Mouse (Mus musculus): ENCODE measurements around the gene Sox30. TPM values are rescaled to one million over a fixed set of nuclear protein-coding genes. Genes with fewer than 3 reads are reported as not detected.
"Not testable (repeated sequence)": the region's sequence is repeated elsewhere in the genome, so short reads cannot be mapped to it uniquely, and the experiment has no call there.

The Sox30 gene
- polyA plus RNA-seq, 2 experiments = 0.45 to 0.54 TPM

- no peaks in the 10 kb centered on the region for H3K27me3 ChIP-seq (ENCODE audit: control insufficient read depth, insufficient read depth, low read length)
- no peaks in the 10 kb centered on the region for H3K36me3 ChIP-seq (ENCODE audit: control insufficient read depth, insufficient read depth, low read length)
- no peaks in the 10 kb centered on the region for H3K9me3 ChIP-seq (ENCODE audit: control insufficient read depth, low read length)
- H3K4me2 ChIP-seq (replicated peaks; ENCODE audit: low read depth, low read length, severe bottlenecking) = no peak overlapping the region
- no peak overlapping the region for H3K9ac ChIP-seq (ENCODE audit: low read depth, low read length, severe bottlenecking)
- H3K4me3 ChIP-seq (replicated peaks; ENCODE audit: low read length) = no peak overlapping the region
- no peak overlapping the region for H3K27ac ChIP-seq (replicated peaks; ENCODE audit: low read depth, low read length)
- no peaks in the 10 kb centered on the region for H3K4me1 ChIP-seq (ENCODE audit: control insufficient read depth, insufficient read depth, low read length)
- ATAC-seq (ENCODE audit: low FRiP score, low read depth) (no peak), DNase-seq (ENCODE audit: low spot score) (no peak)
- TF ChIP-seq POLR2A (IDR thresholded peaks at IDR 0.05; ENCODE audit: borderline replicate concordance, extremely low read depth, insufficient read depth, insufficient read length) = no peak
- WGBS = 85% methylated on average over 5 of the region's 5 CpGs
Observed at GRCm38 (mm10) chr11:46044781-46045180, 64.7 kb downstream of the Sox30 start.

DNA sequence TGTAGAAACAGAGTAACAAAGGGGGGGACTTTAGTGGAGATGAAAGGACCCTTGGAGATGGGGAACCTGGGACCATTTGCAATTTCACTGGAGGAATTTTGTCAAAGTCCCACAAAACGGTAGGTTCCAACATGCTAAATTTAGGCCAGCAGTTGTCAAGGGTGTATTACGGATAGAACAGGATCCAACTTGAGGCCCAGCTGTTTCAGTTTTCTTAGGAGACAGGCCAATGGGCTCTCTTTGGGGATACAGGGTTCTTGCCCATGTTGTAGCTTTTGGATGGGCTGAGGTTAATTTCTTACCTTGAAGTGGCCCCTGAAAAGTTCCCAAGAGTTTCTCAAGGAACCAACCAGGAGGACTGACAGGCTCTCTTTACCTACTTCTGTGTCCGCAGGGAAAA, 67.2 kb downstream of the Sox30 start:
- Histone ChIP-seq H3K4me2 (replicated peaks; ENCODE audit: low read depth, low read length, severe bottlenecking) (no peak overlapping the region), H3K4me1 (ENCODE audit: control insufficient read depth, insufficient read depth, low read length) (no peaks in the 10 kb centered on the region), H3K27me3 (ENCODE audit: control insufficient read depth, insufficient read depth, low read length) (no peaks in the 10 kb centered on the region), H3K36me3 (ENCODE audit: control insufficient read depth, insufficient read depth, low read length) (no peaks in the 10 kb centered on the region), H3K9me3 (ENCODE audit: control insufficient read depth, low read length) (no peaks in the 10 kb centered on the region), H3K4me3 (replicated peaks; ENCODE audit: low read length) (no peak overlapping the region), H3K27ac (replicated peaks; ENCODE audit: low read depth, low read length) (no peak overlapping the region), H3K9ac (ENCODE audit: low read depth, low read length, severe bottlenecking) (no peak overlapping the region)
- DNase-seq (ENCODE audit: low spot score) (no peak), ATAC-seq (ENCODE audit: low FRiP score, low read depth) (no peak)
- 79% methylated on average over 3 of the region's 3 CpGs for WGBS
- no peak for TF ChIP-seq POLR2A (IDR thresholded peaks at IDR 0.05; ENCODE audit: borderline replicate concordance, extremely low read depth, insufficient read depth, insufficient read length)

DNA sequence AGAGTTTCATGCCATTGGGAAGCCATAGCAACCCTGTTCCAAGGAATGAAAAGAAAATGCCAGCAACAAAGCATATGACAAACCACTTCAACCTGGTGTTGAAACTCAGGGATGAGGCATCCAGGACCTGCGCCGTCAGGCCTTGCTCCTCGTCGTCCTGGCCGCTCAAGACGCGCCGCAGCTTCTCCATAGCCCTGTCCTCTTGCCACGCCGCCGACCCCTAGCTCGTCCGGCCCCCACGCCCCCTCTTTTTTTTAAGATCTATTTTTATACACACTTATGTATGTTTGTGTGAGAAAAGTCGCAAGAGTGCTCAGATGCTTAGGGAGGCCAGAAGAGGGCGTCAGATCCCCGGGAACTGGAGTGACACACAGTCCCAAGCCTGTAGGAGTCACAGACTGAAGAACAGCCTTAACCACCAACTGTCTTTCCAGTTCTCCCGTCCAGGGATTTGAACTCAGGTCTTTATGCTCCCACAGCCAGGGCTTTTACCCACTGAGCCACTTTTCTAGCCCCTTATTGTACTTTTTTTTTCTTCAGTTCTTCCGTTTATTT, 72.1 kb downstream of the Sox30 start, which contains the start of gene Gm12166:
Gm12166 (minus strand) TSS at position 217 of the 555 bp plus-strand sequence.
- not testable (repeated sequence) for H3K4me1 ChIP-seq (ENCODE audit: control insufficient read depth, insufficient read depth, low read length); H3K36me3 ChIP-seq (ENCODE audit: control insufficient read depth, insufficient read depth, low read length); DNase-seq (ENCODE audit: low spot score); H3K9ac ChIP-seq (ENCODE audit: low read depth, low read length, severe bottlenecking); H3K9me3 ChIP-seq (ENCODE audit: control insufficient read depth, low read length); ATAC-seq (ENCODE audit: low FRiP score, low read depth); H3K27me3 ChIP-seq (ENCODE audit: control insufficient read depth, insufficient read depth, low read length); H3K4me2 ChIP-seq (replicated peaks; ENCODE audit: low read depth, low read length, severe bottlenecking); H3K4me3 ChIP-seq (replicated peaks; ENCODE audit: low read length); H3K27ac ChIP-seq (replicated peaks; ENCODE audit: low read depth, low read length)
- 40% methylated on average over 19 of the region's 19 CpGs for WGBS

DNA sequence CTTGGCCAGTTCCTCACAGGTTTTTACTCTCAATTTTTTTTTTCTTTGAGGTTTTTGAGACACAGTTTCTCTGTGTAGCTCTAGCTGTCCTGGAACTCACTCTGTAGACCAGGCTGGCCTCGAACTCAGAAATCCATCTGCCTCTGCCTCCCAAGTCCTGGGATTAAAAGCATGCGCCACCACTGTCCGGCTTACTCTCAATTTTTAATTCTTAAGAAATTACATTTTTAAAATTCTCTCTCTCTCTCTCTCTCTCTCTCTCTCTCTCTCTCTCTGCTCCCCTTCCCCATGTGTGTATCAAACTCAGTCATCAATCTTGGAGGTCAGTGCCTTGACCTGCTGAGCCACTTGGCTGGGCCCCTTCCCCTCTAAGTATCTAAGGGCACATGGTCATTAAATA, 73.3 kb downstream of the Sox30 start:
- H3K4me3 ChIP-seq (replicated peaks; ENCODE audit: low read length); H3K27ac ChIP-seq (replicated peaks; ENCODE audit: low read depth, low read length); DNase-seq (ENCODE audit: low spot score); H3K9ac ChIP-seq (ENCODE audit: low read depth, low read length, severe bottlenecking); ATAC-seq (ENCODE audit: low FRiP score, low read depth); H3K27me3 ChIP-seq (ENCODE audit: control insufficient read depth, insufficient read depth, low read length); H3K36me3 ChIP-seq (ENCODE audit: control insufficient read depth, insufficient read depth, low read length); H3K9me3 ChIP-seq (ENCODE audit: control insufficient read depth, low read length); H3K4me2 ChIP-seq (replicated peaks; ENCODE audit: low read depth, low read length, severe bottlenecking): not testable (repeated sequence)
- H3K4me1 ChIP-seq (ENCODE audit: control insufficient read depth, insufficient read depth, low read length) = peaks cover 10% of the 10 kb centered on the region
- 94% methylated on average over 3 of the region's 3 CpGs for WGBS

- ATAC-seq (ENCODE audit: low FRiP score, low read depth) = no peak
- Histone ChIP-seq H3K4me1 (ENCODE audit: control insufficient read depth, insufficient read depth, low read length) (peaks cover 10% of the 10 kb centered on the region), H3K4me2 (replicated peaks; ENCODE audit: low read depth, low read length, severe bottlenecking) (no peak overlapping the region), H3K9me3 (ENCODE audit: control insufficient read depth, low read length) (no peaks in the 10 kb centered on the region), H3K4me3 (replicated peaks; ENCODE audit: low read length) (no peak overlapping the region), H3K36me3 (ENCODE audit: control insufficient read depth, insufficient read depth, low read length) (no peaks in the 10 kb centered on the region), H3K9ac (ENCODE audit: low read depth, low read length, severe bottlenecking) (no peak overlapping the region), H3K27ac (replicated peaks; ENCODE audit: low read depth, low read length) (no peak overlapping the region), H3K27me3 (ENCODE audit: control insufficient read depth, insufficient read depth, low read length) (no peaks in the 10 kb centered on the region)
- WGBS = 44% methylated on average over 5 of the region's 5 CpGs
- no peak for DNase-seq (ENCODE audit: low spot score)
- TF ChIP-seq POLR2A (IDR thresholded peaks at IDR 0.05; ENCODE audit: borderline replicate concordance, extremely low read depth, insufficient read depth, insufficient read length) = no peak
Observed at GRCm38 (mm10) chr11:46054311-46054710, 74.2 kb downstream of the Sox30 start.
